Comparison of ENCODE assay signal across 15 mouse cellular contexts in the genomic region with DNA sequence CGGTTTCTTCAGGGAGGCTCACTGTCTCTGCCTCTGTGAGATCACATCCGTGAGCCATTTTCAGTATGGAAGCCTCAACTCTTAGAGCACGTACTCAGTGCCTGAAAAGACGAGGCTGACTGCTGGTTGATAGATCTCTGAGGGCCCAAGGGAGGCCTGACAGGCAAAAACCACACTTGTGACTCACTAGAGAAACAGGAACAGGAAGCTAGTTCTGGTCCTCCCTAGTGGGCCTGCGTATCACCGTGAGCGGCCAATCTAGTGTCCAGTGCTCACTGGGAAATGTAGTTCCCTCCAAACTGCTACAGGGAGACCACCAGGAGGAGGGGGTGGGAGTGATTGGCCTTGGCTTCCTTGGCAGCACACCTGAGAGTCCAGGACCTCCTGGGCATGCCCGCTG. TPM values are rescaled to one million over a fixed set of nuclear protein-coding genes. Genes with fewer than 3 reads are reported as not detected.
A peak's percentile ranks its signal among the peaks of the same experiment; 100 is the strongest.
DNase-seq lines count a peak whose midpoint lies in the region; ATAC-seq and TF ChIP-seq lines count a peak whose summit lies in the region.
"Had no signal": no experiment of that assay in that cellular context is flagged by ENCODE, and none has a peak within 500 bp of the region (broad histone marks: within the 10 kb centered on the region; RNA-seq: fewer than 3 reads in every experiment).

No protein-coding gene starts in this region.

- no peaks in the 10 kb centered on the region for H3K27me3 ChIP-seq in heart, embryonic 10.5 days (ENCODE audit: insufficient read depth, poor library complexity, severe bottlenecking)
- H3K27me3 ChIP-seq in C2C12 (ENCODE audit: control insufficient read depth, insufficient read depth, insufficient read length): no peaks in the 10 kb centered on the region
- H3K27me3 ChIP-seq in megakaryocyte, embryonic 14.5 days (replicated peaks): no peaks in the 10 kb centered on the region
- no peaks in the 10 kb centered on the region for H3K27me3 ChIP-seq in midbrain, postnatal 0 days (ENCODE audit: insufficient read depth, low read length)
- H3K27me3 ChIP-seq: embryonic facial prominence, embryonic 15.5 days had no signal

- ATAC-seq in midbrain, postnatal 0 days (ENCODE audit: low FRiP score): no peak

- H3K4me3 ChIP-seq in heart, embryonic 10.5 days: no peak overlapping the region
- H3K4me3 ChIP-seq in C2C12 (ENCODE audit: insufficient read depth, poor library complexity, severe bottlenecking): no peak overlapping the region
- H3K4me3 ChIP-seq in brown adipose tissue, adult 24 weeks (ENCODE audit: insufficient read depth, low read depth, low read length): no peak overlapping the region
- peak overlapping the region; percentile 55 for H3K4me3 ChIP-seq in megakaryocyte, embryonic 14.5 days (replicated peaks)
- H3K4me3 ChIP-seq in midbrain, postnatal 0 days (ENCODE audit: low read depth, low read length): no peak overlapping the region
- H3K4me3 ChIP-seq: embryonic facial prominence, embryonic 15.5 days had no signal

- DNase-seq in heart, adult 11 months: peak; percentile 93
- DNase-seq in heart, embryonic 10.5 days (ENCODE audit: low spot score): no peak
- no peak for DNase-seq in midbrain, postnatal 0 days (ENCODE audit: low spot score)
- DNase-seq in gastrocnemius, adult 18-20 months (ENCODE audit: low spot score): no peak
- no peak for DNase-seq in c-Kit-positive CD71-positive TER-119-positive erythroid progenitor cells, embryonic 14.5 days (ENCODE audit: low spot score)
- DNase-seq: cerebellum, postnatal 10 days; kidney, adult 18-20 months; thymus, adult 2 months had no signal

- no peaks in the 10 kb centered on the region for H3K4me1 ChIP-seq in heart, embryonic 10.5 days
- no peaks in the 10 kb centered on the region for H3K4me1 ChIP-seq in brown adipose tissue, adult 24 weeks (ENCODE audit: control insufficient read depth, insufficient read depth, insufficient read length, low read length)
- H3K4me1 ChIP-seq in megakaryocyte, embryonic 14.5 days: peaks cover 10% of the 10 kb centered on the region
- H3K4me1 ChIP-seq in midbrain, postnatal 0 days (ENCODE audit: insufficient read depth, low read length): no peaks in the 10 kb centered on the region
- H3K4me1 ChIP-seq: embryonic facial prominence, embryonic 15.5 days had no signal

- no peaks in the 10 kb centered on the region for H3K79me3 ChIP-seq in C2C12 (ENCODE audit: low read depth)

- H3K4me2 ChIP-seq in midbrain, postnatal 0 days (ENCODE audit: low read depth, low read length, poor library complexity, severe bottlenecking): no peak overlapping the region
- H3K4me2 ChIP-seq: embryonic facial prominence, embryonic 15.5 days had no signal

- no peak for TF ChIP-seq CTCF in C2C12 (IDR thresholded peaks at IDR 0.05; ENCODE audit: control insufficient read depth, insufficient read depth, insufficient read length)
- TF ChIP-seq CTCF in midbrain, postnatal 0 days (IDR thresholded peaks at IDR 0.05): no peak

- no peak overlapping the region for H3ac ChIP-seq in C2C12 (ENCODE audit: control insufficient read depth, insufficient read length, low read depth)

- no peak overlapping the region for H3K9ac ChIP-seq in midbrain, postnatal 0 days (replicated peaks; ENCODE audit: low read length, poor library complexity, severe bottlenecking)
- H3K9ac ChIP-seq: embryonic facial prominence, embryonic 15.5 days had no signal

- H3K36me3 ChIP-seq in heart, embryonic 10.5 days: no peaks in the 10 kb centered on the region
- no peaks in the 10 kb centered on the region for H3K36me3 ChIP-seq in C2C12 (ENCODE audit: control insufficient read depth, insufficient read depth)
- no peaks in the 10 kb centered on the region for H3K36me3 ChIP-seq in megakaryocyte, embryonic 14.5 days (replicated peaks; ENCODE audit: low read length)
- no peaks in the 10 kb centered on the region for H3K36me3 ChIP-seq in midbrain, postnatal 0 days (ENCODE audit: insufficient read depth, low read length)
- H3K36me3 ChIP-seq: embryonic facial prominence, embryonic 15.5 days had no signal

- WGBS in heart, embryonic 10.5 days: 77% methylated on average over 8 of the region's 8 CpGs
- 82% methylated on average over 8 of the region's 8 CpGs for WGBS in midbrain, postnatal 0 days

- no peaks in the 10 kb centered on the region for H3K79me2 ChIP-seq in C2C12 (ENCODE audit: control insufficient read depth, insufficient read depth)

- no peaks in the 10 kb centered on the region for H3K9me3 ChIP-seq in heart, embryonic 10.5 days
- H3K9me3 ChIP-seq in megakaryocyte, embryonic 14.5 days: no peaks in the 10 kb centered on the region
- H3K9me3 ChIP-seq in midbrain, postnatal 0 days (ENCODE audit: low read length): peaks cover 4% of the 10 kb centered on the region; the same call in 1 of the 2 replicates
- H3K9me3 ChIP-seq: embryonic facial prominence, embryonic 15.5 days had no signal

- no peak overlapping the region for H3K27ac ChIP-seq in heart, embryonic 10.5 days
- H3K27ac ChIP-seq in brown adipose tissue, adult 24 weeks (replicated peaks; ENCODE audit: low read depth, low read length): peak overlapping the region; percentile 29; the same call in 1 of the 2 replicates
- H3K27ac ChIP-seq in midbrain, postnatal 0 days (ENCODE audit: low read depth, low read length): no peak overlapping the region
- H3K27ac ChIP-seq: embryonic facial prominence, embryonic 15.5 days had no signal

TF ChIP-seq in C2C12, 6 proteins besides CTCF, POLR2A, EP300 and RAD21:
- TF ChIP-seq FOSL1 (IDR thresholded peaks at IDR 0.05; ENCODE audit: insufficient read depth, low read length, poor library complexity, severe bottlenecking): peak; percentile 24
- no peak for TF ChIP-seq CEBPB (IDR thresholded peaks at IDR 0.05; ENCODE audit: low read depth)

RNA-seq across cellular contexts. Expression of gene Mefv, which starts 18.6 kb away (rescaled TPM):
- polyA plus RNA-seq in heart, embryonic 10.5 days (2016; fragmentation: Nextera tagmentation; extraction: Ambion mirVana): not detected in 2 replicates
- polyA plus RNA-seq in C2C12 (2012; fragmentation: generic; extraction: Trizol): not detected
- not detected in 2 replicates for polyA plus RNA-seq in brown adipose tissue, adult 24 weeks (2012; ENCODE audit: insufficient read depth, insufficient read length, missing spikeins)
- polyA plus RNA-seq in megakaryocyte, embryonic 14.5 days (2012; ENCODE audit: insufficient read depth, low replicate concordance): 0.38 TPM in 1 of 2 replicates, not detected in the other
- total RNA-seq in midbrain, postnatal 0 days (2014; rRNA removed): not detected in 2 replicates
- not detected in 2 replicates for polyA plus RNA-seq in midbrain, postnatal 0 days (2015; fragmentation: Nextera tagmentation; extraction: Ambion mirVana)
- not detected for total RNA-seq in gastrocnemius, adult 18-20 months (2021)
- total RNA-seq: layer of hippocampus, adult 8-10 months; left cerebral cortex, postnatal 36 days had no signal
- polyA plus RNA-seq: hindbrain, embryonic 11.5 days had no signal

RNA-seq across cellular contexts. Expression of gene Zfp263, which starts 44.6 kb away (rescaled TPM):
- polyA plus RNA-seq in heart, embryonic 10.5 days (2016; fragmentation: Nextera tagmentation; extraction: Ambion mirVana): 33.9 and 36.3 TPM in 2 replicates
- polyA plus RNA-seq in C2C12 (2012; fragmentation: generic; extraction: Trizol): not detected
- polyA plus RNA-seq in brown adipose tissue, adult 24 weeks (2012; ENCODE audit: insufficient read depth, insufficient read length, missing spikeins): 6.6 and 6.8 TPM in 2 replicates
- 2.8 and 8.0 TPM in 2 replicates for polyA plus RNA-seq in megakaryocyte, embryonic 14.5 days (2012; ENCODE audit: insufficient read depth, low replicate concordance)
- total RNA-seq in midbrain, postnatal 0 days (2014; rRNA removed): 22.9 and 27.9 TPM in 2 replicates
- 36.2 and 39.4 TPM in 2 replicates for polyA plus RNA-seq in midbrain, postnatal 0 days (2015; fragmentation: Nextera tagmentation; extraction: Ambion mirVana)
- 1 to 10 TPM; 5.4 to 6.1 TPM for total RNA-seq in gastrocnemius, adult 18-20 months (2021)
